Mouse (Mus musculus): ENCODE results near the gene Tmem178b. TPM values are rescaled to one million over a fixed set of nuclear protein-coding genes. Genes with fewer than 3 reads are reported as not detected.

Gene Tmem178b
- polyA plus RNA-seq, 1 experiment from 2014 or later = 0.80 TPM

DNA sequence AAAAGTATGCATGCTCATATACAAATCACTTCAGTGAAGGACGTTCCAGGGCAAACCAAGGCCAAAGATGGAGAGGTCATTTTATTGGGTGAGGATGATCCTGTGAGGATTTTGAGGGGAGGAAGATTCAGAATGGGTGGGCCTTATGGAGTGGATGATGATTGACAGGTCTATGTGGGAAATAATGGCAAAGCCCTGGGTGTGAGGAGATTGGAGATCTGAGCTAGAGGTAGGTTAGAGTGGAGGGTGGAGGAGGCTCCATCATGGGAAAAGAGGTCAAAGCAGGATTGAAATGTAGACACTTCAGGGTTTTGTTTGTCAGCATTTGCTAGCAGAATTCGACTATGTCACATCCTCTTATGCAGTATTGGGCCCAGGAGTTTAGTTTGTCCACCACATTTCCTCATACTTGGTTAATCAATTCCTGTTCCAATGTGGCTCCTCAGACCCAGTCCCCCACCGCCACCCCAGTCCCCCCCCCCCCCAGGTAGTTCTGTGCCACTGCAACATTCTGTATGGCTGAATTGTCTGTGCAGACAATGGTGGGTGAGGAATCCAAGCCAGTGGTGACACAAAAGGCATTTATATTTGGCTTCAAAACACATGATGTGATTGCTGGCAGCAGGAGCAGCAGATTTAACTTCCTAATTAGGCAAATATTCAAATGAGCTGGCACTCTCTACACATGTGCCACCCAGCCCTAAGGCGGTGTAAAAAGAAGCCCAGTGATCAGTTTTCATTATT, 150.7 kb downstream of the Tmem178b start:
- Histone ChIP-seq H3K4me3 (replicated peaks) (no peak overlapping the region), H3K9me3 (replicated peaks) (no peaks in the 10 kb centered on the region), H3K9ac (no peak overlapping the region), H3K36me3 (no peaks in the 10 kb centered on the region), H3K27me3 (no peaks in the 10 kb centered on the region), H3K4me2 (replicated peaks) (no peak overlapping the region), H3K27ac (replicated peaks) (no peak overlapping the region), H3K4me1 (no peaks in the 10 kb centered on the region)
- no peak for ATAC-seq (ENCODE audit: insufficient number of reproducible peaks, low FRiP score, low TSS enrichment, low read depth)
- WGBS = 70% methylated on average over 4 of the region's 4 CpGs

DNA sequence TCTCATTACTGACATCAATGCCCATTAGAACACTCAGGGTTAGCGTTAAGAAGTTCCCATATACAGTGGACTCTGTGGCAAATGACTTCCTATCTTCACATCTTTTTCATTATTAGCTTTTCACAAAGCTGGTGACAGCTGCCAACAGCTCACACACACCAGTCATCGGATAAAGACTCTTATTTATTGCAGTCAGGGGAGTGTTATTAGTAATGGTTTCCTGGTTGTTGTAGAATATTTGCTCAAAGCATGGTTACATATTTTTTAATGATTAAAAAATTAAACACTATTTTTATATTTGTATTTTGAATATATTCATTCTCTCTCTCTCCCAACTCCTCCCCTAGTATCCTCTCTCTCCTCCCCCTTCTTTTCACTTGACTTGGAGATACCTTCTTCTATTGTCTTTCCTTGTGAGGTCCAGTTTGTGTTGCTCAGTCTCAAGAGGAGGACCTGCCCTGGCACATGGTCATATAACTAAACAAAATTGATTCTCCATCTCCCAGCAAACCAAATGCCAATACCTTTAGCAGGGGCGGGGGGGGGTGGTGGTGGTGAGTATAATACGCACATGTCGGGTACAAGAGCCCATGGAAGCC, 151.4 kb downstream of the Tmem178b start:
- no peak for ATAC-seq (ENCODE audit: insufficient number of reproducible peaks, low FRiP score, low TSS enrichment, low read depth)
- no peak overlapping the region for H3K9ac ChIP-seq
- no peaks in the 10 kb centered on the region for H3K36me3 ChIP-seq
- WGBS = 79% methylated on average over 5 of the region's 5 CpGs
- H3K27ac ChIP-seq (replicated peaks) = no peak overlapping the region
- H3K4me3 ChIP-seq (replicated peaks) = no peak overlapping the region
- no peaks in the 10 kb centered on the region for H3K4me1 ChIP-seq
- no peak overlapping the region for H3K4me2 ChIP-seq (replicated peaks)
- H3K9me3 ChIP-seq (replicated peaks) = no peaks in the 10 kb centered on the region
- H3K27me3 ChIP-seq = no peaks in the 10 kb centered on the region

DNA sequence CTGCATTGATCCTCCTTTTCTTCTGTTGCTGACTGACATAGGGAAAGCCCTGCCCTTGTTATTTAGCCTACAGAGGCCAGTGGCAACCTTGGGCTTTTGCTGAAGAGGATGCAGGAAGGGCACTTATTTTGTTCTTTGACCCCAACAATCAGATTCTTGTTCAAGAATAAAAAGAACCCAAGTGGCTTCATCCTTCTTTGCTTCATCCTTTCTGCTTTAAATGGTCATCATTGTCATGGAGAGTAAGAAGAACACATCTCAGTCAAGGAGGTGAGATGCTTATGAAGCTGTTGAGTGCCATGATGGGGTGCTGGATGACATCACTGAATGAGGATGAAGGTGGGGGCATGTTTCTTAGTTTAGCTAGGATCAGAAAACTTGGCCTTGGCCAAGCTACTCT, 159.8 kb downstream of the Tmem178b start:
- H3K4me3 ChIP-seq (replicated peaks) = no peak overlapping the region
- no peak overlapping the region for H3K27ac ChIP-seq (replicated peaks)
- no peaks in the 10 kb centered on the region for H3K27me3 ChIP-seq
- no peak overlapping the region for H3K4me2 ChIP-seq (replicated peaks)
- no peaks in the 10 kb centered on the region for H3K36me3 ChIP-seq
- H3K4me1 ChIP-seq = no peaks in the 10 kb centered on the region
- H3K9ac ChIP-seq = no peak overlapping the region
- no peaks in the 10 kb centered on the region for H3K9me3 ChIP-seq (replicated peaks)
- ATAC-seq (ENCODE audit: insufficient number of reproducible peaks, low FRiP score, low TSS enrichment, low read depth) = no peak

DNA sequence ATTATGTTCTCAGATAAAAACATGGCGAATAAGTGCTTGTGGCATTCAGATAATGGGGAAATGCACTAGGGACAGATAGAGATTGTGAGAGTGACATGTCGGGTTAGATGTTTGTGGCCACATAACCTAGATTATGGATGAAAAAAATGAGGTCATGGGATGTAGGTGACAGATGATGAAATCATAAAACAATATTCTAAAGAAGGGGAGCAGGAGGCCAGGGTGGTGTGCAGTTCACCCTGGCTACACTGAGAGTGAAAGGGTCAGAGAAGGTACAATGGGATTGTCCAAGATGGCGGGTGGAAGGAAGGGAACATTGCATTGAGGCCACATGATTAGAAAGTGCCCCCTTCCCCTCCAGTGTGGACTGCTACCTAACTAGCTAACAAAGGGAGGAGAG, 160.9 kb downstream of the Tmem178b start:
- Histone ChIP-seq H3K4me1 (no peaks in the 10 kb centered on the region), H3K9me3 (replicated peaks) (no peaks in the 10 kb centered on the region), H3K4me3 (replicated peaks) (no peak overlapping the region), H3K27ac (replicated peaks) (no peak overlapping the region), H3K36me3 (no peaks in the 10 kb centered on the region), H3K4me2 (replicated peaks) (no peak overlapping the region), H3K9ac (no peak overlapping the region), H3K27me3 (no peaks in the 10 kb centered on the region)
- no peak for ATAC-seq (ENCODE audit: insufficient number of reproducible peaks, low FRiP score, low TSS enrichment, low read depth)
- 86% methylated on average over 3 of the region's 3 CpGs for WGBS

DNA sequence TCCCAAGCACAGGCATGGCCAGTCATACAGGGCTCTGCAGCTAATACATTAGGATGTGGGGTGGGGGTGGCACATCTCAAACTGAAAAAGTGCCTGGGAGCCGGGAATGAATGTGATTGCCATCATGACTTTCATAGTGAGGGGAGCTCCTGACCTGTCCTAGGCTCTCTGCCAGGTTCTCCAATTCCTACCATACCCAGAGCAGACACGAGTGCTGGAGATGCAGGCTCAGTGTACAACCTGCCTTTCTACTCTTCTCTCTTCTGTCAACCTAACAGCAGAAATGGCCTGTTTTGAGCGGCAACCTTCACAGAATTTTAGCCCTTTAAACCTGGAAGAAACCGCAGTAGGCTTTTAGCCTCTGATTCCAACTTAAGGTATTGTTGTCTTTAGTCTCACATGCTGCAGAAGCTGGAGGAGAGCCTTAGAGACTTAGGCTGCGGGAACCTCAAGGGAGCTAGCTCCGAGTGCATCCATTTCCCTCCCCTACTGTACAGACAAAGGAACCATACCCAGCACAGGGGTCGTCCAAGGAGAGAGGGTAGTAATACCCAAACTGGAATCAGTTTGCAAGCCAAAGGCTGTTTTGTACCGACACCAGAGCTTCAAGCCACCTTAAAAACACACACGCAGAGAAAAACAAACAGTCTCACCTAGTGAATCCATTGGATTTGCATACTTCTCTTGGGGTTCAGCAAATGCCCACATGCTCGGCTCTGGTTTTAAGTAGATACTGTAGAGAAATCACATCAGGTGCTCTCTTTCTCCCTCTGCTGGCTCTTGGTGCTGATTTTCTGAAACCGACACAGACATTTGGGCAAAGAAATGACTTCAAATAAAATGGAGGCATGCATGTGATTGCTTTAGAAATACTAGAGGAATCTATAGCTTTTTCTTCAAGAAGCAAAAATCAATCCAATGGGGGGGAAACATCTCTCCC, 176.2 kb downstream of the Tmem178b start:
- no peaks in the 10 kb centered on the region for H3K27me3 ChIP-seq
- H3K4me2 ChIP-seq (replicated peaks) = no peak overlapping the region
- no peaks in the 10 kb centered on the region for H3K36me3 ChIP-seq
- H3K4me3 ChIP-seq (replicated peaks) = no peak overlapping the region
- H3K27ac ChIP-seq (replicated peaks) = no peak overlapping the region
- ATAC-seq (ENCODE audit: insufficient number of reproducible peaks, low FRiP score, low TSS enrichment, low read depth) = no peak
- no peaks in the 10 kb centered on the region for H3K4me1 ChIP-seq
- no peak overlapping the region for H3K9ac ChIP-seq
- 36% methylated on average over 11 of the region's 11 CpGs for WGBS
- H3K9me3 ChIP-seq (replicated peaks) = no peaks in the 10 kb centered on the region

DNA sequence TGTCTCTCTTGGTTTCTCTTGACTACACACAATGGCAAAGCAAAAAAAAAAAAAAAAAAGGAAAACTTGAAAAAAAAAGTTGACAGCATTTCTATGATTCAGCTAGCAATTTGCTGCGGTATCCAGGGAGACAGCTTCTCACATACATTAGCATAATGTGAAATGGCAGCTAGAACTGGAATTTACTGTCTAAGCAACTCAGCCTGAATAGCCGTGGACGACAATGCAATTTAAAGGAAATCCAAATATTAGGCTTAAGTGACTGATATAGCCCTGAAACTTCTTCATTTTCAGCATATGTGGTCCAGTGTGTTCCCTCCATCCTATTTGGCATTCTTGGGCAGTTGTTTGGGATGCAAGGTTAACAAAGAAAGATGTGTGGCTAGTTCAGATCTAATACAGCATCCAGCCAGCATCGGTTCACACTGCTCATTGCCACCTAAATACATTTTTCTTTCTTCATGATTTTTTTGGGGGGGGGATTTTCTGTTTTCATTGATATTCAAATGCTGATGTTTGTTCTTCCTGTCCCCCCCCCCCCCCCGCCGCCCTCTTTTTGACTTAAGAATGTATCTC, 176.9 kb downstream of the Tmem178b start:
- Histone ChIP-seq H3K36me3 (no peaks in the 10 kb centered on the region), H3K9ac (no peak overlapping the region), H3K4me3 (replicated peaks) (no peak overlapping the region), H3K4me2 (replicated peaks) (no peak overlapping the region), H3K4me1 (no peaks in the 10 kb centered on the region), H3K27me3 (no peaks in the 10 kb centered on the region), H3K9me3 (replicated peaks) (no peaks in the 10 kb centered on the region), H3K27ac (replicated peaks) (no peak overlapping the region)
- no peak for ATAC-seq (ENCODE audit: insufficient number of reproducible peaks, low FRiP score, low TSS enrichment, low read depth)
- 62% methylated on average over 6 of the region's 6 CpGs for WGBS

DNA sequence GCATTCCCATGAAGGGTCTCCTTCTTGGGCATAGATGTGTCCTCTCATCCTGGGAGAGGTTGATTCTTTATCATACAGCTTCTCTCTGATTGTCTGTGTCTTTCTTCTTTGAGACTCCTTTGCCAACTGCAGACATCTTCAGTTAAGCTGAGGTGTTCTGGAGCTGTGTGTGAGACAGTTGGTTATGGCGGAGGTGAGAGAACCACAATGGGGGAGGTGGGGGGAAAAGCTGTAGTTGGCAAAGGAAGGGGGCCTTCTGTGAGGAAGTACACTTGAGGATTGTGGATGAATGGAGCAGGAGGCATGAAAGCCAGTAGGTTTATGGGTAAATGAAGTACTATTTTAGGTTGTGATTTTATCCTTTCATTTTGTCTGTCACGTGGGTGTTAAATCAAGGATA, 178.6 kb downstream of the Tmem178b start:
- no peak overlapping the region for H3K9ac ChIP-seq
- H3K4me3 ChIP-seq (replicated peaks) = no peak overlapping the region
- 83% methylated on average over 2 of the region's 2 CpGs for WGBS
- H3K27ac ChIP-seq (replicated peaks) = no peak overlapping the region
- H3K4me2 ChIP-seq (replicated peaks) = no peak overlapping the region
- H3K9me3 ChIP-seq (replicated peaks) = no peaks in the 10 kb centered on the region
- H3K36me3 ChIP-seq = no peaks in the 10 kb centered on the region
- no peaks in the 10 kb centered on the region for H3K27me3 ChIP-seq
- H3K4me1 ChIP-seq = no peaks in the 10 kb centered on the region
- no peak for ATAC-seq (ENCODE audit: insufficient number of reproducible peaks, low FRiP score, low TSS enrichment, low read depth)

DNA sequence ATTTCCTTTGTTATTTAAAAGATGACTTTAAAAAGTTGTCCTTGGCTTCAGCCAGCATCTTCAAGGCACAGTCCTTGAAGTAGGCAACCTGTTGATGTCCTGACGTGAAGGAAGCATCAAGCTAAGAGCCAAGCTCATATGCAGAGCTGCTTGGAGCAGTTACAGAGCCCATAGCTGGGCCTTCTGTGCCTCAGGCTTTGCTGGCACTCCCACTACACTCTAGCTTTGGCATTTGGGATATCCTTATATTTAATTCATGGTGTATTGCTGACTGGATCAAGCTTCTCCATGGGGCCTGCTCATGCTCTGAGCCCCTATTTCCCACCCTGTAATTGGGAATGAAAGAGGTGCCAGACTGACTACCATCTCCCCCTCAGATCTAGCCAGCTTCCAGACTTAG, 179.5 kb downstream of the Tmem178b start:
- ATAC-seq (ENCODE audit: insufficient number of reproducible peaks, low FRiP score, low TSS enrichment, low read depth) = no peak
- Histone ChIP-seq H3K4me3 (replicated peaks) (no peak overlapping the region), H3K9me3 (replicated peaks) (no peaks in the 10 kb centered on the region), H3K4me2 (replicated peaks) (no peak overlapping the region), H3K4me1 (no peaks in the 10 kb centered on the region), H3K27ac (replicated peaks) (no peak overlapping the region), H3K27me3 (no peaks in the 10 kb centered on the region), H3K9ac (no peak overlapping the region), H3K36me3 (no peaks in the 10 kb centered on the region)
- WGBS = 82% methylated on average over 1 of the region's 1 CpGs

DNA sequence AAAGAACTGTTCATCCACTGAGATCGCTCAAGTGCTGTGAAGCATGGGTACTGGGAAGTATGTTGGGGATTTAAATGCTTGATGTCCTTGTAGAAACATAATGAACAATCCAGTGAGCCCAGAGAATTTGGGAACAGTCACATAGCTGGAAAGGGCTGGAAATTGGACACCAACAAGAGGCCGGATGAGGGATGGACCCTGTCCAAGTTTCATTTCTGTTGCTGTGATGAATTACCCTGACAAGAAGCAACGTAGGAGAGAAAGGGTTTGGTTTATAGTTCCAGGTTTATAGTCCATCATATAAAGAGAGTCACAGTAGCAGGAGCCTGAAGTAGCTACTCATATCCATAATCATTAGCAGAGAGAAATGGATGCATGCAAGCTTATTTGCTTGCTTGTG, 186.4 kb downstream of the Tmem178b start:
- Histone ChIP-seq H3K36me3 (no peaks in the 10 kb centered on the region), H3K4me2 (replicated peaks) (no peak overlapping the region), H3K4me3 (replicated peaks) (no peak overlapping the region), H3K9me3 (replicated peaks) (no peaks in the 10 kb centered on the region), H3K4me1 (no peaks in the 10 kb centered on the region), H3K9ac (no peak overlapping the region), H3K27me3 (no peaks in the 10 kb centered on the region), H3K27ac (replicated peaks) (no peak overlapping the region)
- 49% methylated on average over 3 of the region's 3 CpGs for WGBS
- ATAC-seq (ENCODE audit: insufficient number of reproducible peaks, low FRiP score, low TSS enrichment, low read depth) = no peak

DNA sequence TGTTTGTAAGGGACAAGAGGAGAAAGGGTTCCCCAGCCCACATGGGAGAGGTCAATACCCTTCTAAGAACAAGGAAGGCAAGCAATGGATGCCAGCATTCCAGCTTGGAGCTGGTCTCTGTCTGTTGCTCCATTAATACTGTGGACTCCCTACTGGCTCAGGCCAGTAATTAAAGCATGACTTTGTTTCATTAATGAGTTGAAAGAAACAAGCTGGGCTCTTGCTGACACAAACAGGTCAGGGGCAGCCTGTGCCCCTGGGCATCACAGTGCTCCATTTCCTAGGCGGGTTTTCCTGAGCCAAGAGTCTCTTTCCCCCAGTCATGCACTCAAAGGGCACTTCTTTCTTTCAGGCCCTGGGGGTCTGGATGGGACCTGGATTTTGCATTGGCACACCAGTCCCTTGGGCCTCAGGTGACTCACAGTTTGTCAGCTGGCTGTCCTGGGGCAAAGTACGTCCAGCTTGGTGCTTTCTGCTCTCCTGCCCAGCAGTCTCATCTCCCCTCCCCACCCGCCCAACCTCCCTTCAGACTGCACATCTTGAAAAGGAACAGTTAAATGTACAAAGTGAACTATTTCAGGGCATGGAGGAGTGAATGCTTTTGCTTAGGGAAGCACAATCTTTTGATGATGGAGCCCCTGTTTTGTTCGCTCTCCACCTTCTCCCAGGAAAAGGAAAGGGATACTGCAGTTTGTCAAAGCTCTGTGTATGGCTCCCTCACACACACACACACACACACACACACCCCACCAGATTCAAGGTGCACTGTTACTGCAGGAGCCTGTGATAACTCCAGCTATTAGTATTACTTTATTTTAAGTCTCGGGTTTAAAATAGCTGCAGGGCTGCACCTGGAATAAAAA, 188.5 kb downstream of the Tmem178b start:
- no peaks in the 10 kb centered on the region for H3K36me3 ChIP-seq
- H3K27me3 ChIP-seq = no peaks in the 10 kb centered on the region
- H3K4me3 ChIP-seq (replicated peaks) = no peak overlapping the region
- H3K4me1 ChIP-seq = no peaks in the 10 kb centered on the region
- no peaks in the 10 kb centered on the region for H3K9me3 ChIP-seq (replicated peaks)
- H3K4me2 ChIP-seq (replicated peaks) = no peak overlapping the region
- 53% methylated on average over 5 of the region's 5 CpGs for WGBS
- no peak for ATAC-seq (ENCODE audit: insufficient number of reproducible peaks, low FRiP score, low TSS enrichment, low read depth)
- no peak overlapping the region for H3K9ac ChIP-seq
- no peak overlapping the region for H3K27ac ChIP-seq (replicated peaks)

DNA sequence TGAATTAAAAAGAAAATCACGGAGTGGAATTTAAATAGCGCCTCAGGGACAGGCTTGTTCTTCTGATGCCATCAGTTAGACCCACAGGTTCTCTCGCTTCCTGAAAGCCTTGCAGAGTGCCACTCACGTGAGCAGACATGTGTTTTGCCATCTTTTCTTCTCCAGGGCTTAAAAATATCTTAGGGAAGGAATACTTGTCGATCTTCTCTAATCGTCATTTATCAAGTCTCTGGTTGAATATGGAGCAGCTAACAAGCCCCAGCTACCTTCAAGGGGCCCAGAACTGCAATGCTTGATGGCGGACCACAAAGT, 189.1 kb downstream of the Tmem178b start:
- H3K9me3 ChIP-seq (replicated peaks) = no peaks in the 10 kb centered on the region
- H3K36me3 ChIP-seq = no peaks in the 10 kb centered on the region
- H3K4me2 ChIP-seq (replicated peaks) = no peak overlapping the region
- no peak overlapping the region for H3K4me3 ChIP-seq (replicated peaks)
- no peak overlapping the region for H3K27ac ChIP-seq (replicated peaks)
- 69% methylated on average over 7 of the region's 7 CpGs for WGBS
- H3K27me3 ChIP-seq = no peaks in the 10 kb centered on the region
- H3K4me1 ChIP-seq = no peaks in the 10 kb centered on the region
- no peak overlapping the region for H3K9ac ChIP-seq
- no peak for ATAC-seq (ENCODE audit: insufficient number of reproducible peaks, low FRiP score, low TSS enrichment, low read depth)
